Mouse (Mus musculus) testis, adult 2 months (tissue): ENCODE measurements around the gene Cdkal1. TPM values are rescaled to one million over a fixed set of nuclear protein-coding genes. Genes with fewer than 3 reads are reported as not detected.

Experiments used
- H3K27ac ChIP-seq: fragments of 200-500 bp; 2 replicates; pipeline ENCODE4 v1.5.1; 2012; ENCODE audit warnings: low read depth, low read length; ENCODE audit not compliant: control insufficient read depth, insufficient read depth
- H3K27me3 ChIP-seq: fragments of 200-500 bp; 2 replicates; pipeline ENCODE4 v1.6.1; 2012; ENCODE audit warnings: mild to moderate bottlenecking, low read length, moderate library complexity; ENCODE audit not compliant: control insufficient read depth, insufficient read depth
- H3K36me3 ChIP-seq: fragments of 200-500 bp; 2 replicates; pipeline ENCODE4 v1.6.1; 2012; ENCODE audit warnings: mild to moderate bottlenecking, low read length; ENCODE audit not compliant: control insufficient read depth, insufficient read depth
- H3K4me1 ChIP-seq: fragments of 200-500 bp; 2 replicates; pipeline ENCODE4 v1.6.1; 2012; ENCODE audit warnings: low read length; ENCODE audit not compliant: control insufficient read depth, insufficient read depth
- H3K4me3 ChIP-seq: fragments of 200-500 bp; 2 replicates; pipeline ENCODE4 v1.5.1; 2012; ENCODE audit warnings: low read depth, mild to moderate bottlenecking, low read length, moderate library complexity, mixed read lengths; ENCODE audit not compliant: control insufficient read depth
- CTCF ChIP-seq: fragments of 200-500 bp; IDR thresholded peaks from 2 replicates; pipeline ENCODE4 v1.5.1; 2012; ENCODE audit warnings: low read depth, mild to moderate bottlenecking, inconsistent platforms, low read length, moderate library complexity; ENCODE audit not compliant: control insufficient read depth, insufficient read depth, insufficient replicate concordance
- POLR2A ChIP-seq: fragments of 200-500 bp; IDR thresholded peaks from 2 replicates; pipeline ENCODE4 v1.6.1; 2012; ENCODE audit warnings: low read depth, mild to moderate bottlenecking, inconsistent platforms, low read length, moderate library complexity; ENCODE audit not compliant: control insufficient read depth
- polyA plus RNA-seq: library from polyadenylated mRNA; depleted of rRNA; stranded (reverse); fragments of >200 nt; gene quantifications from 2 replicates; pipeline ENCODE4 v1.2.3, GENCODE M21; 2012

The Cdkal1 gene
- polyA plus RNA-seq, 1 experiment = 14.3 TPM

DNA sequence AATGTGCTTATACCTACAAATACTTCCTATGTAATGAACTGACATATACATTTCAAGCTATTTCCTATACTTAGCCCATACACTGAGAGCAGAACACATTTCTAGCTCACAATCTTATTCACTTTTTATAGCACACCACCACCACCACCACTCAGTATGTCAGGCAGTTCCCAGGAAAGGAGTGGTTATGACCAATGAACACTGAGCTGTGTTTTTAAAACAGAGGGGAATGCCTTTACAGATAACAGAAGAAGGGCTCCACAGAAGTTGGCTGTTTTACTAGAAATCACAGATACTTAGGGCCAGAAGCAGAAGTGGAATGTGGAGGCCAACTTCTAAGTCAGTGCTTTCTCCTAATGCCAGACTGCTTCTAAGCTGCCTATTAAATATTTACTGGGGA lies 121.0 kb downstream of the Cdkal1 start:
- TF ChIP-seq CTCF (no peak), POLR2A (no peak)
- no peak overlapping the region for H3K4me3 ChIP-seq
- H3K36me3 ChIP-seq = no peaks in the 10 kb centered on the region
- no peaks in the 10 kb centered on the region for H3K4me1 ChIP-seq
- no peak overlapping the region for H3K27ac ChIP-seq
- no peaks in the 10 kb centered on the region for H3K27me3 ChIP-seq

- Histone ChIP-seq H3K36me3 (no peaks in the 10 kb centered on the region), H3K27me3 (no peaks in the 10 kb centered on the region), H3K27ac (no peak overlapping the region), H3K4me1 (no peaks in the 10 kb centered on the region), H3K4me3 (no peak overlapping the region)
- TF ChIP-seq POLR2A = no peak
- no peak for TF ChIP-seq CTCF
These were observed 129.2 kb downstream of the Cdkal1 start for GRCm38 (mm10) chr13:29726154-29726825.

GRCm38 (mm10) chr13:29724855-29725254 lies 130.6 kb downstream of the Cdkal1 start:
- H3K4me1 ChIP-seq = no peaks in the 10 kb centered on the region
- no peaks in the 10 kb centered on the region for H3K36me3 ChIP-seq
- TF ChIP-seq CTCF (no peak), POLR2A (no peak)
- H3K27ac ChIP-seq = no peak overlapping the region
- H3K27me3 ChIP-seq = no peaks in the 10 kb centered on the region
- no peak overlapping the region for H3K4me3 ChIP-seq

- Histone ChIP-seq H3K27me3 (no peaks in the 10 kb centered on the region), H3K36me3 (no peaks in the 10 kb centered on the region), H3K4me1 (no peaks in the 10 kb centered on the region), H3K27ac (no peak overlapping the region), H3K4me3 (no peak overlapping the region)
- TF ChIP-seq CTCF (no peak), POLR2A (no peak)
These were observed 132.3 kb downstream of the Cdkal1 start for GRCm38 (mm10) chr13:29723150-29723549.

DNA sequence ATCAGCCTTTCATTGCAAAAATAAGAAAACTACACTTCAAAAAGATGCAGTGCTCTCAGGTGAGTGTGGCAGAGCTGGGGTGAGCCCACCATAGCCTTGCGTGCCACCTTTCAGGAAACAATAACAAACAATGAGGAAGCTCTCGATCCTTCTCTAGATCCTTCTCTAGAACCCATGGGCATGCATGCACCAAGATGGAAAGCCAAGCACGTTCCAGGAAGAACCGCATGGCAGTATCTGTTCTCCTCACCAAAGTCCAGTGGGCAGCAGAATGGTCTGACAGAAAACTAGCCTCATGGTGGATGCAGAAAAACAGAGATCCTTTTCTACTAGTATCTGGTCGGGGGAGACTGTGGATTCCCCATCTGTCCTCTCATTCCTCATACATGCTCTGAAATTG lies 134.3 kb downstream of the Cdkal1 start:
- Histone ChIP-seq H3K27ac (no peak overlapping the region), H3K36me3 (no peaks in the 10 kb centered on the region), H3K4me3 (no peak overlapping the region), H3K27me3 (no peaks in the 10 kb centered on the region), H3K4me1 (no peaks in the 10 kb centered on the region)
- TF ChIP-seq POLR2A (no peak), CTCF (no peak)

DNA sequence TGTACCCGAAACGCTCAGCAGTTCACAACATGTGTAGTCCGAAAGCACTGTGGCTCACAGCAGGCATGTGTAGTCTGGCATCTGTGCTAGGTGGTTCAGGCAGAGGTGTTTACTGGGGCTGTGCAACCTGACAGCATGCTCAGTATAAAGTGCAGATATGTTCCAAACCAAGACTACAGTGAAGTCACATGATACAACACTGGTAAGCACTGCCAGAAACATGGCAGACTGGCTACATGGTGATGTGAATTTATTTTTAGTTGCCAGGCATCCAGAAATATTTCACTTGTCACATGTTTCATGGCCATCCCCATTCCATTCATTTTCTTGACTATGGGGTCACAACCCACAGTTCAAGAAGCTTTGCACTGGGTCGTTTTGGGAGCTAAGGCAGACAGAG lies 138.9 kb downstream of the Cdkal1 start:
- Histone ChIP-seq H3K36me3 (no peaks in the 10 kb centered on the region), H3K27me3 (no peaks in the 10 kb centered on the region), H3K4me3 (no peak overlapping the region), H3K27ac (no peak overlapping the region), H3K4me1 (no peaks in the 10 kb centered on the region)
- TF ChIP-seq CTCF (no peak), POLR2A (no peak)

DNA sequence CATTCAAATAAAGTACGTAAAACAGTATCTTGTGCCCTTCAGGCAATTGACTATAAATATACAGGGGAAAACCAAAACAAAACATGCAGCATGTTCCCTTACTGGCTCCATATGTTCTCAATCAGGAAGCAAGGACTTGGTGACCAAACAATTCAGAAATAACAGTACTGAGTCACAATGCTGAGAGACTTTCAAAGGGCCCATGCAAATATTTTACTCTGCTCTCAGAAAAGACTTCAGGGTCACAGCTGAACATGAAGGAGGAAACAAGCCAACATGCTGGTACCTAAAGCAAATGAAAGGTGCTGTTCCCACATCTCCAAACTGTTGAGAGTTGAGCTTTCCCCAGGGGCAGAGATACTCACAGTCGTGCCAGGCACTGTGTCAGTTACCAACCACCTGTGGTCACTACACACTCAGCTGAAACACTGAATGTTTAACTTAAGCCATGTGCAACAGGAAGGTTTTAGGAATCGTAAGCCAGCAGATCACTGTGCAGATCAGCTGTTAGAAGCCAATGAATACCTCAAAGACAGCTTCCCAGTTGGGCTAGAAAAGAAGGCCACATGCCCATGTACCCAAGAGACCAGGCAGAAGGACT lies 140.1 kb downstream of the Cdkal1 start:
- Histone ChIP-seq H3K27ac (no peak overlapping the region), H3K27me3 (no peaks in the 10 kb centered on the region), H3K4me1 (no peaks in the 10 kb centered on the region), H3K36me3 (no peaks in the 10 kb centered on the region), H3K4me3 (no peak overlapping the region)
- TF ChIP-seq CTCF (no peak), POLR2A (no peak)

DNA sequence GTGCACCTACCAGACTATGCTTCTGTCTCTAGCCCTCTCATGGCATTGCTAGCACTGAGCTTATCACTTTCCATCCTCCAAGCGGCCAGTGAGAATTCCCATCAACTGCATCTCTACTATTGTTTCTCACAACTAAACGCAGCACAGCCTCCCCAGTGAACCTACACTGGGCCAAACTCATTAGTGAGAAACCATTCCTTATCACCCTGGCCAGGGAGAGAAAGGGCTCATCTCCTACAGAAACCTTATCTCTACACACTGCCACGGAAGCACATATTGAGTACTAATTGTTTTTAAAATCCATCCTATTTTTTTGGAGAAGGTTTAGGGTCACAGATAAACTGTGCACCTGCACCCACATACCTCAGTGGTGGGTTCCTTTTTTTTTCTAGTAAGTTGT lies 147.9 kb downstream of the Cdkal1 start:
- H3K4me1 ChIP-seq = no peaks in the 10 kb centered on the region
- no peak overlapping the region for H3K27ac ChIP-seq
- no peaks in the 10 kb centered on the region for H3K27me3 ChIP-seq
- no peaks in the 10 kb centered on the region for H3K36me3 ChIP-seq
- TF ChIP-seq POLR2A = no peak
- TF ChIP-seq CTCF = no peak
- no peak overlapping the region for H3K4me3 ChIP-seq
